Mouse (Mus musculus) thymus, postnatal 0 days (tissue): ENCODE results near the gene Zbtb39. TPM values are rescaled to one million over a fixed set of nuclear protein-coding genes. Genes with fewer than 3 reads are reported as not detected.

Source experiments
- DNase-seq: peaks from one replicate; pipeline ENCODE4 v3.0.0-alpha.2; 2015; ENCODE audit warnings: low spot score
- polyA plus RNA-seq: library from polyadenylated mRNA; unstranded; fragments of >200 nt; fragmentation: Nextera tagmentation; extraction: Ambion mirVana; gene quantifications from 2 replicates; pipeline ENCODE4 v1.2.1, GENCODE M21; 2015

The Zbtb39 gene
- polyA plus RNA-seq: 1.3 and 1.7 TPM in 2 replicates

- peak; percentile 79 for DNase-seq
Measured at GRCm38 (mm10) chr10:127739083-127739660, at the start of gene Zbtb39. Gene Zbtb39 (plus strand): TSS chr10:127739538.

- DNase-seq: no peak
Measured at GRCm38 (mm10) chr10:127691053-127691452, 48.3 kb upstream of the Zbtb39 start.

GRCm38 (mm10) chr10:127694636-127695035 is 44.7 kb upstream of the Zbtb39 start:
- DNase-seq: peak; percentile 38

GRCm38 (mm10) chr10:127695775-127696174 is 43.6 kb upstream of the Zbtb39 start:
- no peak for DNase-seq

GRCm38 (mm10) chr10:127698966-127699365 is 40.4 kb upstream of the Zbtb39 start:
- DNase-seq: no peak

- DNase-seq: no peak
Measured at GRCm38 (mm10) chr10:127703299-127703698, 36.0 kb upstream of the Zbtb39 start.

GRCm38 (mm10) chr10:127704293-127704692 is 35.0 kb upstream of the Zbtb39 start:
- DNase-seq: no peak

GRCm38 (mm10) chr10:127704766-127705220 is 34.5 kb upstream of the Zbtb39 start, which contains the start of gene Myo1a:
Gene Myo1a (plus strand): TSS chr10:127705170.
- DNase-seq: no peak

GRCm38 (mm10) chr10:127705783-127706182 is 33.6 kb upstream of the Zbtb39 start:
- no peak for DNase-seq

- DNase-seq: no peak
Measured at GRCm38 (mm10) chr10:127707721-127708120, 31.6 kb upstream of the Zbtb39 start.

GRCm38 (mm10) chr10:127708850-127709370 is 30.4 kb upstream of the Zbtb39 start:
- no peak for DNase-seq

- DNase-seq: no peak
Measured at GRCm38 (mm10) chr10:127710331-127710730, 29.0 kb upstream of the Zbtb39 start.

- DNase-seq: no peak
Measured at GRCm38 (mm10) chr10:127712736-127713135, 26.6 kb upstream of the Zbtb39 start.

GRCm38 (mm10) chr10:127721671-127722418 is 17.5 kb upstream of the Zbtb39 start:
- no peak for DNase-seq

GRCm38 (mm10) chr10:127724178-127724577 is 15.2 kb upstream of the Zbtb39 start, which contains the start of gene Tac2:
Gene Tac2 (plus strand): TSS chr10:127724478.
- DNase-seq: no peak

GRCm38 (mm10) chr10:127725136-127725535 is 14.2 kb upstream of the Zbtb39 start:
- no peak for DNase-seq

GRCm38 (mm10) chr10:127728437-127728836 is 10.9 kb upstream of the Zbtb39 start:
- DNase-seq: no peak

- no peak for DNase-seq
Measured at GRCm38 (mm10) chr10:127730285-127730932, 8.9 kb upstream of the Zbtb39 start.

GRCm38 (mm10) chr10:127730933-127731310 is 8.4 kb upstream of the Zbtb39 start:
- DNase-seq: no peak

- DNase-seq: no peak
Measured at GRCm38 (mm10) chr10:127731397-127731796, 7.9 kb upstream of the Zbtb39 start.

- peak; percentile 15 for DNase-seq
Measured at GRCm38 (mm10) chr10:127734434-127734833, 4.9 kb upstream of the Zbtb39 start.

GRCm38 (mm10) chr10:127736266-127736665 is 3.1 kb upstream of the Zbtb39 start:
- DNase-seq: peak; percentile 7
